Mouse (Mus musculus): ENCODE measurements around the gene Bloc1s3.
"Not testable (repeated sequence)": the region's sequence is repeated elsewhere in the genome, so short reads cannot be mapped to it uniquely, and the experiment has no call there.

Gene Bloc1s3

DNA sequence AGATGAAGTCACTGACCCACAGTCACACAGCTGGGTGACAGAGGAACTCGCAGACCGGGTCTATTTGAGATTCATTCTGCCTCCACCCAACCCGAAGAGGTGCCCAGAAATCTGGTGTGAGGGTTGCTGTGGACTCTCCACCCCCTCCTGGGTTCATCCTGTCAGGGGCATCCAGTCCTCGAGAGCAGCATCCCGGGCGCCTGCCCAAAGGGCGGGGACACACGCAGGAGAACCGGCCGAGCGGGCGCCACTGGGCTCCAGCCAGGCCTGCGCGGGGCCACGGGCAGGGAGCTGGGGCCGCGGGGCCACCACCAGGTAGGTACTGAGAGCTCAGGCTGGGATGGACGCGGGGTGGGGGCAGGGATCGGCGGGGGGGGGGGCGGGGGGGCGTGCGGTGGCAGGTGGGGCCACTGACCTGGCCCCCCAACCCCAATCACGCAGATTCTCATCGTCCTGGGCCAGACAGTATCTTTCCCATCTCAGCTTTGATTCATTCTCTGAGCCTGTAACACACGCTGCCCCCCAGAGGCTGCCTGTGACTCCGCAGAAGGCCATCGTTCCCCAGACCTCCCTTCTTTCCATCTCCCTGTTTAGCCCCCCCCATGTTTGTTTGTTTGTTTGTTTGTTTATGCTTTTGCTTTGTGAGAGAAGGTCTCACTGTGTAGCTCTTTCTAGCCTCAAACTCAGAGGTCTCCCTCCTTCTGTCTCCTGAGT, 9.6 kb upstream of the Bloc1s3 start, which contains the start of gene Nkpd1:
TSS of gene Nkpd1 (plus strand) at position 187 of the 714 bp plus-strand sequence.
- DNase-seq (ENCODE audit: low read depth, low spot score) = no peak

DNA sequence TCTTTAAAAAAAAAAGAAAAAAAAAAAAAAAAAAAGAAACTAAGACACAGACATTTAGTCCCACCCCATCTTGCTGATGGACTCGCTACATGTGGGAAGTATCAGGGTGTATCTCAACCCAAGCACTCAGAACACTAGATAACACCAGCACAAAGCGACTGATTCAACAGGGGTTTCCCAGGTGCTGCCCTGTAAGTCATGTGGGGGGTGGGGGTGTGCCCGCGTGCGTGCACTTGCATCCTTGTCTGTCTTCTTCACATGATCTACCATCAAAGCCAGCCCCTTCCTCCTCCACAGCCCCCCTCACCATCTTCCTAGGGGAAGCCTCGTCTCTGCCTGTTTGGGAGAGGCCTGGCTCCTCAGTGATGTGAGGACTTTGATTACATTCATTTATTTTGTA, 4.2 kb upstream of the Bloc1s3 start:
- no peak for DNase-seq (ENCODE audit: low read depth, low spot score)

DNA sequence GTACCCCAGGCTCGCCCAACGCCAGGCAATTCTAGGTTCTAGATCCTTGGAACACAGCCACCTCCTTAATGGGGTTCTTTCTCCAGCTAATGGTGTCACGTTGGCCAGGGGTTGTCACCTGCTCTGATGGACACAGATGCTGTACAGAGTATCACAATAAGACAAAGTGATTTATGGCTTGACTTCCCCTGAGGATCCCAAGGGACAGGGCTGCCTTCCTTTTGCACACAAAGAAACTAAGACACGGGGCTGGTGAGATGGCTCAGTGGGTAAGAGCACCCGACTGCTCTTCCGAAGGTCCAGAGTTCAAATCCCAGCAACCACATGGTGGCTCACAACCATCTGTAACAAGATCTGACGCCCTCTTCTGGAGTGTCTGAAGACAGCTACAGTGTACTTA, 3.8 kb upstream of the Bloc1s3 start:
- not testable (repeated sequence) for DNase-seq (ENCODE audit: low read depth, low spot score)

DNA sequence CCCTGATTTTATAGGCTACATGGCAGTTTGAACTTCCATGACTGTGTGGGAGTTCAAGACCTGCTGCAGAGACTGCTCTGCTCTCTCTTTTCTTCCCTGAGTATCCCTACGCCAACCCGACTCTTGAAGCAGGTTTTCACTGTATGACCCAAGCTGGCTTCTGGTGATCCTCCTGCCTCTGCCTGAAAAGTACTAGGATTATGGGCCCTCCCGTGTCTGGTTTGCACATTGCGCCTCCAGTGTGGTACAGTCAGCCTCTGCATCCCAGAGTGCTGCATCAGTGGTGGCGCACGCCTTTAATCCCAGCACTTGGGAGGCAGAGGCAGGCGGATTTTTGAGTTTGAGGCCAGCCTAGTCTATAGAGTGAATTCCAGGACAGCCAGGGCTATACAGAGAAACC, 1.6 kb upstream of the Bloc1s3 start:
- no peak for DNase-seq (ENCODE audit: low read depth, low spot score)

DNA sequence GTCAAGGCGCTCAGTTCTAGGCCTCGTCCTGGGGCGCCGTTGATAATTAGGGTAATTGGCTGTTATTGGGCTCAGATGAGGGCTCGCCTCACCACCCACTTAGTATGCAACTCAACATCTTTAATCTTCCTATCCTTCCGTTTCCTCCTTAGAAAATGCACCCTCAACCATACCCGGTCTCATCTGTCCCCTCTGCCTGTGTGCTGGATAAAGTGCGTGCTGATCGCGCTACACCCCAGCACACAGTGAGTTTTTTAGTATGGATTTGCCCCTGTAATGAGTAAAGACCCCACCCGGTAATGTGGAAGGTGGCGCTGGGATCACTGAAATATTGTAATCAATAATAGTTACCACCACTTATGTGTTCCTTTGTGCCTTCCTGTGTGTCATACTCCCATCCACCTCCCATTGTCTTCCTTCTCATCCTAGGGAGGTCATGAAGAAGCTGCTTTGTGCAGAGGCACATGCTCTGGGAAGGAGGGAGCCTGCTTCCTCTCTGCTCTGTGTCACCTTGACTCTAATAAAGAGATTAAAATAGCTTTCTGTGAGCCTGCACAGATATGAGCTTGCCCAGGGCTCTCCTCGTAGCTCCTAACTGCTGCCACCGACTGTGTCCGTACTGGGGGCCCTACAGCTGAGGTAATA, 879 bp upstream of the Bloc1s3 start:
- DNase-seq (ENCODE audit: low read depth, low spot score) = no peak

DNA sequence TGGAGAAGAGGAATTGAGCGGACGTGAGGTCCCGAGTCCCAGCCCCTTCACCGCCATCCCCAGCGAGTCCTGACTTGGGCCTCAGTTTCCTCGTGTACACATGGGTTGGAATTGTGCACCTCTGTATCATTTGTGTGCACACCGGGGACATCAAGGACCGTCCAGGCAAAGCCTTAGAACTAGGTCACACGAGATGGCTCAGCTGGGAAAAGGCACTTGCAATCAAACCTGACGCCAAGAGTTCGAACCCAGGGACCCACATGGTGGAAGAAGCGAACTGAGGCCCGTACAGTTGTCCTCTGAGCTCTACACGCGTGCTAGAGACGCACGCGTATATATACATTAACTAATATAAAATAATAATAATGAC, 570 bp downstream of the Bloc1s3 start:
- DNase-seq (ENCODE audit: low read depth, low spot score) = no peak

DNA sequence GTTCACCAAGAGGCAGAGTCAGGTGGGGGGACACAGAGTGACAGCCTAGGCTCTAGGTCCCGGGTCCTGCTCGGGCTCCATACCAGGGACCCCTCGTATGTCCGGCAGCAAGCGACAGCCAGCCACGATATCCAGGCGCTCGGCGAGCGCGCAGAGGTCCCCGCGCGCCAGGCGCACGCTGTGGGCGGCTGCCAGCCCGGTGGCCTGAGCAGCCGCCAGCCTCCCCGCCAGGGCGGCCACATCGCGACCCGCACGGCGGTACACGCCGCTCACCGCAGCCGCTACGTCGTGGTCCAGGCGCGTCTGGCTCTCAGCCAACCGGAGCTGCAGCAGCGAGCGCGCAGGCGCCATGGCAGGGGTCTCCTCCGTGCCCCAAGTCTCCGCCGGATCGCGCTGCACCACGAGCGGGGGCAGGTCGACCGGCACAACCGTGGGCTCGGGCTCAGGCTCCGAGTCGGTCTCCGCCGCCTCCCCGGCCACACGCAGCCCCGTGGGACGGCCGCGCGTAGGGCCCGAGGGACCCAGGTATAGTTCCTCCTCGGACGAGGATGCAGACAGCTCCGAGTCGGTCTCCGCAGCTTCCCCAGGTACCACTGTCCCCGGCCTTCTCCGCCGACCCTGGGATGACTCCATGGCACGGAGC, 1.1 kb downstream of the Bloc1s3 start:
- DNase-seq (ENCODE audit: low read depth, low spot score) = no peak

DNA sequence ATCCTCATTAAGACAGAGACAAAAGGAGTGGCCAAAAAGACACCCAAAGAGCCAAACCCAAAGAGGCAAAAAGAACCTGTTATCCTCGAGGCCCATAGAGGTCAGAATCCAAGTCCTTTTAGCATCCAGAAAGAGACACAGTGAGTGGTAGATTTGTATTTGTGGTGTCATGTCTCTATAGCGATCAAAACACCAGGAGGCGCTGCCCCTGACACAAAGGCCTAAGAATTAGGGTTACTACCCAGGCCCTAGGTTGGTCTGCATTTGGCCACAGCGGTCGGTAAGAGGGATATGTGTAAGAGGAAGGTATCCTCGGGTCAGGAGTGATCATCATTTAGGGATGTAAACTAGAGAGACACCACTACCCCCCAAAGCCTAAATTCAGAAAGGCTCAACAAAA, 1.8 kb downstream of the Bloc1s3 start:
- no peak for DNase-seq (ENCODE audit: low read depth, low spot score)

DNA sequence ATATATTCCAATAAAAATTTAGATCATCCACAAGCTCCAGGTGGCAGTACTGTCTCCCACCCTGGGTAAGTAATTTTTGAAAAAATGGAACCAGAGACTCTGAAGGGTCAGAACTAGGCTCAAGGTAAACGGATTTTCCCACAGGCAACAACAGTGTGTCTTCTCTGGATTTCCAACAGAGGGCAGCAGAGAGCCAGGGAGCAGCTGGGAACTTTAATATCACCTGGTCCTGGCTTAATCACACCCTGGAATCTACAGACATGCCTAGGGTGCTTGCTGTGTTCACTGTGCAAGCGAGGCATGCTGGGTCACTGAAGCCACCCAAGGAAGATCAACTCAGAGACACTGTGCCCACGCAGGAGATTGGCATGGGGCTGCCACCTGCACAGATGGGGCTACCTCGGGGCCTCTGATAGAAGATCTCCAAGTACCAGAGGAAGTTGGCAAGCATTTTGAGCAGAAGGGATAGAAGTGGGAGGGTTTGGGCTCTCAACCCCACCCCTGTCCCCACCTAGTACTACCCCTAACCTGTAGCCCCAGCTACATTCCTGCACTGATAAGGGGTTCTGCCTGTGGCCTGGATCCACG, 4.6 kb downstream of the Bloc1s3 start:
- no peak for DNase-seq (ENCODE audit: low read depth, low spot score)

DNA sequence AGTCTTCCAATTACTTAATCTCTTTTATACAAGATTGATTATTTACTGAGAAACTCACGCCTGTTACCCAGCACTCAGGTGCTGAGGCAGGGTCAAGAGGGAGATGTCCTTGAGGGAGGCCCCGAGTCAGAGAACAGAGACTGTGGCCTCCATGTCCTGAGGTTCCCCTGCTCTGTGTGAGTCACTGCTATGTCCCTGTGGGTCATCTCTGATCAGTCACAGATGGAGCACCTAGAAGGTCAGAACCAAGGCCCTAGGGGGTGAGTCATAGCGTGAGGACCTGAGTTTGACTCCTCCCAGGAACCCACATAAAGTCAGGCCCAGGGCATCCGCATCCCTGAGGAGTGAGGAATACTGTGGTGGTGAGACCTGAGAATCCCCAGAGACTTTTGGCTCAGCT, 6.5 kb downstream of the Bloc1s3 start:
- DNase-seq (ENCODE audit: low read depth, low spot score) = no peak

DNA sequence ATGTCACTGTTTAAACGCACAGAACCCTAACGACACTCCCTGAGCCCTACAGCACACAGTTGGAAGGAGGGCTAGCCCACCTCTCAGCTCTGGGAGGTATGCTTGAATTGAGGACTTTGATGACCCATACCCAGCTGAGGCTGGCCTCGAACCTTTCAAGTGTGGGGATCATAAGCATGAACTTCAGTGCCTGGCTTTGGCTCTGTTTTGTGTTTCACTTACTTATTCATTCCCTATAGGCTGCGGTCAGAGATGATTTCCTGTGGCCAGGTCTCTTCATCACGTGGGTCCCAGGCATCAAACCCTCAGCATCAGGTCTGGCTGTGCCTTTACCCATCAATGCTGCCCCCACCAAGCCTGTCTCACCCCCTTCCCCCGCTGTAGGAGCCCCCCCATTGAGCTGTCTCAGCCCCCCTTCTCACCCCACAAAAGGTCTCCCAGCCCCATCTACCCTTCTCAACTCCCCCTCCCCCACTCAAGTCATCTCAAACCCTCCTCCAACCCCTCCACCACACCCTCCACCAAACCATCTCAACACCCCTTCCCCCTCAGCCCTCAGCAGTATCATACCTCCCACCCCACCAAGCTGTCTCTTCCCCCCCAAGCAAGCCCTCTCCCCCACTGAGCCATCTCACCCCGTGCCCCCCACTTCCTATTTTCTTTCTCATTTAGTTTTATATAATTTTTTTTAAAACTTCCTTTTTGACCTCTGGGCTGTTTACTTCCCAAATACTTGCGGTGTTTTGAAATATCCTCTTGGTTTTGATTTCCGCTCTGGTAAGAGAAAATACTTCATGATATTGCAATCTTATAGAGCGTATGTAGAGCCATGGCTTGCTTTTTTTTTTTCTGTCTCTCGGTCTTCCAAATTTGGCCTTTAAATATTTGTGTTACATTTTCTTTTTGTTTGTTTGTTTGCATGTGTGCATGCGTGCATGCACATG, 7.5 kb downstream of the Bloc1s3 start:
- no peak for DNase-seq (ENCODE audit: low read depth, low spot score)

DNA sequence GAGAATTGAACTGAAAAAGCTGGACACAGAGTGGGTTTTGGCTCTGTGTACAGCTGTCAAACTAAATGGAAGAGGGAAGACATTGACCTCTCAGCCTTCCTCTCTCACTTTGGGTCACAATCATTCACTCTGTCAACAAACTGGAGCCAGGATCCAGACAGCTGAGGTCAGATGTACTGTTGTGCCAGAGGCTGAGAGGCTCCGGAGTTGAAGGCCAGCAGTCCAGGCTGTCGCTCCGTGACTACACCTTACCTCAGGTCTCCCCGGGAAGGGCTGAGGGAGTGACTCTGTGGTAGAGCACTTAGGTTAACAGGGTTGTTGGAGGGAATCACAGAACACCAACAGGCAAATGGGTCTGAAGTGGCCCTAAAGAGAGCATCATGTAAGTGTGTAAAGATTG, 9.8 kb downstream of the Bloc1s3 start:
- no peak for DNase-seq (ENCODE audit: low read depth, low spot score)

DNA sequence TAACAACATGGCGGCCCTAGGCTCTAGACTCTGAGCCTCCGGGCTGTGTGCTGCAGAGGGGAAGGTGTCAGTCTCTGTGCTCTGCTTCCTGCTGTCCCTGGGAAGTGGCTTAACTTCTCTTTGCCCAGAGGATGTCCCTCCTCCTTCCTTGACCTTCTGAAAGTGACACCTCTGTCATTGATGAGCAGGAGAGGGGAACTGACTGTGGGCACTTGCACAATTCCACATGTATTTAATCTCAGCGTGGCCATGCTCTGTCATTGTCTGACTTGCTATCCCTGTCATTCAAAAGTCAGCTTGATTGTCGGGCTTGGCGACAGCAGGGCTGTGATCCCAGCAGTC, 12.0 kb downstream of the Bloc1s3 start:
- DNase-seq (ENCODE audit: low read depth, low spot score) = no peak

DNA sequence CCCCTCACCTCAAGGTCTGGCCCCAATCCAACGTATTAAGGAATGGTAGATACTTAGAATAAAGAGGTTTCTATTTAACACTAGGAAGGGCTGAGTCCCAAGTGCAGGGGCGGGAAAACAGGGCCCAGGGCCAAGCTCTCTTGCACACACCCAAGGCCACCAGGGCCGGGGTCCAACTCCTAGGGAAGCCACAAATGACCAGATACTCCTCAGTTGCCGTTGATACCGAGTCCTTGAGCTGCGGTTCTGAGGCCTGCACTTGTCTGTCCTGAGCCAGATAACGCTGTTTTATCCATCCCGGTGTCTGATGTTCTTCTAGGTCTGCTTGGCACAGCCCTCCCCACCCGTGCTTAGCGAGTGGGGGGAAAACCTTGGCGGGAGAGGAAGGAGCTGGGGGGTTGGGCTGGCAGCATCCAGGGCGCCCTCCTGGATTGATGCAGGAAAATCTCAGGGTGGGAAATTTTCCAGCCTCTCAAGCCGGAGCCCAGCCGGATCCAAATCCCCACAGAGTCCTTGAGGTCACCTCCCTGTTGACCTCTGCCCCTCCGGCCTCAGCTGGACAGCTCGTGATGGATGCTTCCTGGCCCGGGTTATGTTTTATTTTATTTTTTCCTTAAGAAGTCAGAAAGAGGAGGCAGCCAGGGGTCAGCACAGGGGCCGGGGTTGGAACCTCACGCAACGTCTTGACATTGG, 12.5 kb downstream of the Bloc1s3 start:
- no peak for DNase-seq (ENCODE audit: low read depth, low spot score)

DNA sequence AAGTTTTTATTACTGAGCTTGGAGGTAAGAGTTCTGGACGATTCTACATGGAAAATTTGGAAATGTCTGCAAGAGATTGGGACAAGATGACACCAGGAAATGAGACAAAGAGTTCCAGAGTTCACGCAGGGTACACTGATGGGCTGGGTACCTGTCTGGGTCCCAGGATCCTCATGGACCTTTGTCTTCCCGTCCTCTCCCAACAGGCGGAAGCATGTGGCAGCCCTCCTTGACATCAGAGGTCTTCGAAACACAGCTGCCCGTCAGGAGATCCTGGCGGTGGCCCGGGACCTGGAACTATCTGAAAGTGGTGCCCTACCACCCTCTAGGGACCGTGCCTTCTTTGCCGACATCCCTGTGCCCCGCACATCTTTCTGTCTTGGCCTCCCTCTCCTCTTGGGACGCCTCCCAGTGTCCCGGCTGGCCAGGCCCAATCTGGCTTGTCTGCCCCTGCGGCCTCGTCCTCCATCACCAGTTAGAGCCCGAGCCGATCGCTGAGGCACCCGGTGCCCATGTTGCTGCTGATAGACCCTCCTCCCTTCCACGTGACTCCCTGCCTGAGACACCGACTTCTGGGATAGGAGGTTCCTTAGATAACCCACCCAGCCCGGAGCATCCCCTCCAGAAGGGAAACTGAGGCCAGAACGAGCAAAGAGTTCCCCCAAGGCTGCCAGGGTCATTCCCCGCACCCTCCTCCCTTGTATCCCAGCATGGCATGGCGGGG, 13.3 kb downstream of the Bloc1s3 start:
- DNase-seq (ENCODE audit: low read depth, low spot score) = no peak

DNA sequence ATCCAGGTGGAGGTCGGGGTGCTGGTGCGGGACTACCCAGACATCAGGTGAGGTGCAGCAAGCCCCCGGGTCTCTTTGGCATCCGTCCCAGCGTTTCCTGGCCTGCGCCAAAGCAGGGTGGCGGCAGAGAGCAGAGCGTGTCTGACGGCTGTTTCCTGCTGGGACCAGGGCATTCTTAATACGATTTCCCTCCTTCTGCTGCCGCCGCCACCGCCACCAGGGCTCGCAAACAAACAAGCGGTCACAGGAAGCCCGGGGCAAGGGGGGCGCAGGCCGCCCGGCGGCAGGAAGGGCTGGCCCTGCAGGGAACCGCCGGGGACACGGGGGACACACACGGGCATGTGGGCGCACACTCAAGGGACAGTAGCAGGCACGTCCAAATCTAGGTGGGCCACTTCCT, 16.4 kb downstream of the Bloc1s3 start:
- no peak for DNase-seq (ENCODE audit: low read depth, low spot score)

DNA sequence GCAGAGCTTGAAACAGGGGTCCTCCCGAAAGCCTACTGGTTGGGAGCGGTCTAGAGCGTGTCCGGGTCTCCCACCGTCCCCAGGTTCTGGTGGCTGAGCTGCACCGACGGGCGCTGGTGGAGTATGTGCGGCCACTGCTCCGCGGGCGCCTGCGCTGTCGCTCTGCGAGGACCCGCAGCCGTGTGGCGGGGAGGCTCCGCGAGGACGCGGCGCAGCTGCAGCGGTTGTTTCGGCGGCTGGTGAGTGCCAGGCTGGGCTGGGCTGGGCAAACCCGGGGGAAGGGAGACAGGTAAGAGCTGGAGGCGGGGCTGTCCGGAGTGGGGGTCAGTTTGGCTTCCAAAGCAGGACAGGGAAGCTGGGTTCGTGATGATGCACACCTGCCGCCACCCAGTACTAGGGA, 18.6 kb downstream of the Bloc1s3 start:
- DNase-seq (ENCODE audit: low read depth, low spot score) = no peak

DNA sequence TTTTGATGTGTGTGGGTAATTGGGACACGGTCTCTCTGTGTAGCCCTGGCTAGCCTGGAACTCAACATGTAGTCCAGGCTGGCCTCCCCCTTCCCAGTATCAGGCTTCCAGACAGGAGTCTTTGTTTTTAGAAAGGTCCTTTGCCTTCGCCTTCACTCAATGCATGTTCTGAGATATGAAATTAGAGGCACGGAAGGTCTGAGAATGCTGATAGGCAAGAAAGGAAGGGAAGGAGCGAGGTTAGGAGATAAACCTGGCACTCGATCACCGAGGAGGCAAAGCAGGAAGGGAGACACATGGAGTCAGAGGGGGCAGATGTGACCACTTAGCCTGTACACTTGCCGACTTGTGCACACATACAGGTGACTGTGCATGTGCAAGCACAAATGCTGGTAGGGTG, 21.6 kb downstream of the Bloc1s3 start:
- DNase-seq (ENCODE audit: low read depth, low spot score) = no peak

DNA sequence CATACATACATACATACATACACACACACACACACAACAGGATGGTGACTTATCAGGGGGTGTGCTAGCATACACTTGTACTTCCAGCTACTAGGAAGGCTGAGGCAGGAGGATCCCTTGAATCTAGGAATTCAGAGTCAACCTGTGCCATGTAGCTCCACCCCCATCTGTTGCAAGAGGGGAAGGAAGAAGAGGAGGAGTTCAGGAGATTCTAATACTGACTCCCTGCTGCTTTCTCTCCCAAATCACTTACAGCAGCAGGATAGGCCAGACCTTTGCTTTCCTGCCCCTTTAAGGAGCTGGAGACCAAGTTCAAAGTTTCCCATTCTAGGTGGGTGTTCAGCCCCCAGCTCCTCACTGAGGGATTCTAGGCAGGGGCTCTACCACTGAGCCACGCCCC, 22.7 kb downstream of the Bloc1s3 start:
- no peak for DNase-seq (ENCODE audit: low read depth, low spot score)

DNA sequence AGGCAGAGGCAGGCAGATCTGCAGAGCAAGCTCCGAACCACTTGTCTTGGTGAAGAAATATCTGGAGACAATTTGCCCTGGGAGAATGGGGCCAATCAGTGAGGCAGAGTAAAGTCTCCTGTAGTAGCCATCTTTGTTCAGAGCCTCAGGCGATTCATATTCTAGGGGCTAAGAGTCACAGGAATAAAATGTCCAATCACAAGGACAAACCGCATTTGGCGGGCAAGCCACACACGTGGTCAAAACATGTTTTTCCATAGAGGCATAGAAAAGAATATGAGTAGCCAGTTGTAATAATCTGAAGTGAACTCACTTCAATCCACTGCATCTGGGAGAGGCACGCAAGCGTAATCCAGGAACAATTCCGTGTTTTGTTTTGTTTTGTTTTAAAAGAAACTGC, 24.9 kb downstream of the Bloc1s3 start:
- no peak for DNase-seq (ENCODE audit: low read depth, low spot score)
